Mouse (Mus musculus): Measurements from ENCODE around the gene Gm15517. TPM values are rescaled to one million over a fixed set of nuclear protein-coding genes. Genes with fewer than 3 reads are reported as not detected.
A peak's percentile ranks its signal among the peaks of the same experiment; 100 is the strongest.
"Not testable (repeated sequence)": the region's sequence is repeated elsewhere in the genome, so short reads cannot be mapped to it uniquely, and the experiment has no call there.

Gm15517 gene
- polyA plus RNA-seq, 1 experiment from 2014 or later = not detected

DNA sequence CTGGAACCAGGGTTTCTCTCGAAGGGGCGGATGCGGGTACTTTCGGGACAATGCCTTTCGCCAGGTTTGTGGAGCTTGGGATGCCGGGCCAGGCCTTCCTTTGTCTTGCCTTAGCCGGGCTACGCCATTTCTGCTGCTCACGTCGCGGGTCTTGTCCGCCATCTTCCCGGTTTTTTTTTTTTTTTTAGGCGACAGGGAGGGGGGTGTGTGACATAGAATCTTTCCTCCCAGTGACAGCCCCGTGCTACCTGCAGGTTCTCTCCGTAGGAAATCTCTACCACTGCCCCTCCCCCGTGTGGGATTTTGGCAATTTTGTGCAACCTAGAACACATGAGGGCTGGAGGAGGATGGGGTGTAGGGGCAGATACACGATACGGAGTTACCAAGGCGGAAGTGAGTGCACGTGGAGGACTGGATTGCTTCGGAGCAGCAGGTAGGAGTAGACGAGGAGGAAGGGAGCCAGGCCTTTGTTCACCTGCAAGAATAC, 14.2 kb upstream of the Gm15517 start:
- H3K4me2 ChIP-seq = peak overlapping the region; percentile 94
- peak overlapping the region; percentile 96 for H3K9ac ChIP-seq
- ATAC-seq (ENCODE audit: extremely low read depth, insufficient number of reproducible peaks, low FRiP score, low TSS enrichment) = no peak
- WGBS = under 1% methylated on average over 23 of the region's 23 CpGs
- H3K4me3 ChIP-seq = peak overlapping the region; percentile 95
- peak overlapping the region; percentile 91 for H3K27ac ChIP-seq (replicated peaks)
- no peaks in the 10 kb centered on the region for H3K9me3 ChIP-seq
- peaks cover 42% of the 10 kb centered on the region for H3K36me3 ChIP-seq
- peaks cover 24% of the 10 kb centered on the region for H3K4me1 ChIP-seq
- H3K27me3 ChIP-seq (replicated peaks) = no peaks in the 10 kb centered on the region

DNA sequence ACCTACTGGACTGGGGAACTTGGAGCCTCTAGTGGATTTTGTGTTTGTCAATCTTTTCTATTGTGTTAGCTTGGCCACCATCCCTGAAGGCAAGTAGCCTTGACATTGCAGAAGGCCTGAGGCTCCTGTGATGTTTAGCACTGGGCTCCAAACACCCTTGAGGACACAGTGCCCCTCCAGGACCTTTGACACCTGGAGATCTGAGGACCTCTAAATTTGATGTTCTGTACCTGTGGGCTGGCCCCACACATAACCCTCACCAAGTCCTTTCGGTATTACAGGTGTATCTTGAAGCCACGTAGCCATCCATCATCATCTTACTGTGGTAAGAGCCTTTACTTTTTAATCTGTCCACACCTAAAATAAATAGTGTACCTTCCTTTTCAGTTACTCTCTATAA, 13.3 kb upstream of the Gm15517 start:
- WGBS = 90% methylated on average over 2 of the region's 2 CpGs

DNA sequence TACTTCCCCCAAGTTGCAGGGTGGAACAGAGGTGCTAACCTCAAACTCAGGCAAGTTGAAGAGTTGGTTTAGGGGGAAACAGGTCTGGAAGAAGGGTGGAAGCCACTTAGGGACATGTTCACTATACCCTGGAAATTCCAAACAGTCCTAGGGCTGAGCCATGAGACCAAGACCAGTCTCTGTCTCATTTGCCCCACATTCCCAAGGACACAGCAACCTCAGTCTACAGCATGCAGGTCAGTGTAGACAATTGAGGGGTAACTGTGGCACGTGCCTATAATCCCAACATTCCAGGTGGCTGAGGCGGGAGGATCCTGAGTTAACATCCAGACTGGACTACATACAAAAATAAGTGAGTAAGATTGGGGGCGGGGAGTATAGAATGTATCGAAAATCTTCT, 12.0 kb upstream of the Gm15517 start:
- WGBS = 89% methylated on average over 4 of the region's 4 CpGs
- no peak for ATAC-seq (ENCODE audit: extremely low read depth, insufficient number of reproducible peaks, low FRiP score, low TSS enrichment)
- Histone ChIP-seq H3K27me3 (replicated peaks) (no peaks in the 10 kb centered on the region), H3K9me3 (no peaks in the 10 kb centered on the region), H3K36me3 (peaks cover 62% of the 10 kb centered on the region), H3K4me2 (no peak overlapping the region), H3K9ac (no peak overlapping the region), H3K27ac (replicated peaks) (no peak overlapping the region), H3K4me3 (no peak overlapping the region), H3K4me1 (peaks cover 26% of the 10 kb centered on the region)

More for the DNA sequence above, 13.3 kb upstream of the Gm15517 start:
- ATAC-seq (ENCODE audit: extremely low read depth, insufficient number of reproducible peaks, low FRiP score, low TSS enrichment) = no peak
- Histone ChIP-seq H3K36me3 (peaks cover 52% of the 10 kb centered on the region), H3K4me1 (peaks cover 26% of the 10 kb centered on the region), H3K9ac (peak overlapping the region; percentile 96), H3K4me2 (peak overlapping the region; percentile 94), H3K9me3 (no peaks in the 10 kb centered on the region), H3K27me3 (replicated peaks) (no peaks in the 10 kb centered on the region), H3K4me3 (peak overlapping the region; percentile 95), H3K27ac (replicated peaks) (no peak overlapping the region)

DNA sequence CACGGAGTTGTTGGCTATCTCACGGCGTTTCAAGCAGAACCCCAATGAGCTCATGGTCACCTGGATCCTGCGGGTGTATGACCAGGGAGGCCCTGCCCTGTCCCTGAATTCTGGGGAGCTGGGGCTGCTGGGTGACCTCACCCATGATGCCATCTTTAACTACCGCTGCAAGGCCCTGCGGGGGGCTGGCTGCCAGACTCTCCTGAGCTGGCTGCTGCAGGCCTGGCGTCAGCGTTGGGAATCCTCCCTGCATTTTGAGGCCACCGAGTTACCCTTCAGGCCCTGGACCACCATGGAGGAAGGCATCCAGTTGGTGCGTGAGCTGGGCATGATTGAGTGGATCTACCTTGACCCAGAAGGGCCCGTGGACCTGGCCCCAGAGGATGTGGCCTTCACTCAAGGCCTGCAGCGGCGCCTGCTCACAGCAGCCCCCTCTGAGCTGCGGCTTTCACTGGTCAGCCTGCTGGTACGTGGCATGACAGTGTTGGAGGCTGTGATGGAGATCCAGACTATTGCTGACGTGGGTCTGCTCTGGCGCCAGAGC, 10.4 kb upstream of the Gm15517 start:
- H3K36me3 ChIP-seq = peaks cover 62% of the 10 kb centered on the region
- not testable (repeated sequence) for ATAC-seq (ENCODE audit: extremely low read depth, insufficient number of reproducible peaks, low FRiP score, low TSS enrichment); H3K27me3 ChIP-seq (replicated peaks); H3K4me3 ChIP-seq; H3K4me2 ChIP-seq; H3K9me3 ChIP-seq; H3K27ac ChIP-seq (replicated peaks)
- 90% methylated on average over 17 of the region's 17 CpGs for WGBS
- H3K9ac ChIP-seq = peak overlapping the region; percentile 10; the same call in 1 of the 2 replicates
- peaks cover 30% of the 10 kb centered on the region for H3K4me1 ChIP-seq

DNA sequence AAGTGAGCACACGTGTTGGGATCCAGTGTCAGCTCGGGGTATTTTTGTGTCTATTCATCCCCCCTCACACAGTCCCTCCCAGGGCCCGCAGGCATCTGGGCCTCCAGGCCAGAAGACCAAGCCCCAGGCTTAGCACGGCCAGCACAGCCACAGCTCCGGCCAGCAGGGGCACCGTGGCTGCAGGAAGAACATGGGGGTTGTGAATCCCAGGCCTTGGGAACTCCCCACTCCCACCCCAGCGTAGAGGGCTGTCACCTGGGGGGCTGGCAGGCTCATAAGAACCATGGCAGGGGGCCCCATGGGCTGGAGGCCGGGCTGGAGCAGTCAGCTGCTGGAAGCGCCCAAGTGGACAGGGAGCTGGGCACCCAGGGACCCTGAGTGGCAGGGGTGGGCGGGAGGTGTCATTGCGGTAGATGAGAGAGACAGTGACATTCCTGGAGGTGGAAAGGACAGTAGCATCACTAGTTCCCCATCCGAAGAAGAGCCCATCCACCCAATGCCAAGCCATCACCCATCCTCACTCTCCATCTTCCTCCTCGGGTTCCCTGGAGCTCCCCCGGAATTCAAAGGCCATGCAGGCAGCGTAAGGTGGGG, 8.1 kb upstream of the Gm15517 start:
- Histone ChIP-seq H3K9me3 (no peaks in the 10 kb centered on the region), H3K4me1 (peaks cover 21% of the 10 kb centered on the region), H3K9ac (no peak overlapping the region), H3K36me3 (peaks cover 60% of the 10 kb centered on the region), H3K27ac (replicated peaks) (no peak overlapping the region), H3K4me3 (no peak overlapping the region), H3K27me3 (replicated peaks) (no peaks in the 10 kb centered on the region), H3K4me2 (no peak overlapping the region)
- ATAC-seq (ENCODE audit: extremely low read depth, insufficient number of reproducible peaks, low FRiP score, low TSS enrichment) = no peak
- 65% methylated on average over 15 of the region's 15 CpGs for WGBS

DNA sequence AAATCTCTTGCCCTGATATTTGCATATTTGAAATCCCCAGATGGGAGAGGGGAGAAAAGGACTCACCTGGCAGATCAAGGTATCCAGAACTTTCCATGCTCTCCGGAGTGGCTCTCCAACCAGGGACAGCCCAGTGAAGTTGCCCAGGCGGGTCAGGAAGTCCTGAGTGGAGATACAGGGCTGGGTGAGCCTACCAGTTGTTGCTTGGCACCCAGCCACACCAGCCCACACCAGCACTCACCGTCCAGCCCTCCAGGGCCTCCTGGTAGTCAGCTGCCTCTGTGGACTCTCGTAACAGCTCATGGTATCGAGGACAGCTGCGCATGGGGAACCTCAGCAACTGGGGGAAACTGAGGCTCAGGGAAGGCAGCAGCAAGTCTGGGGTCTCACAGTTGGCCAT, 6.3 kb upstream of the Gm15517 start:
- no peak for ATAC-seq (ENCODE audit: extremely low read depth, insufficient number of reproducible peaks, low FRiP score, low TSS enrichment)
- no peaks in the 10 kb centered on the region for H3K9me3 ChIP-seq
- 55% methylated on average over 6 of the region's 6 CpGs for WGBS
- no peak overlapping the region for H3K4me3 ChIP-seq
- no peak overlapping the region for H3K4me2 ChIP-seq
- H3K27ac ChIP-seq (replicated peaks) = no peak overlapping the region
- H3K36me3 ChIP-seq = peaks cover 42% of the 10 kb centered on the region
- H3K9ac ChIP-seq = no peak overlapping the region
- peaks cover 13% of the 10 kb centered on the region for H3K4me1 ChIP-seq
- H3K27me3 ChIP-seq (replicated peaks) = no peaks in the 10 kb centered on the region

DNA sequence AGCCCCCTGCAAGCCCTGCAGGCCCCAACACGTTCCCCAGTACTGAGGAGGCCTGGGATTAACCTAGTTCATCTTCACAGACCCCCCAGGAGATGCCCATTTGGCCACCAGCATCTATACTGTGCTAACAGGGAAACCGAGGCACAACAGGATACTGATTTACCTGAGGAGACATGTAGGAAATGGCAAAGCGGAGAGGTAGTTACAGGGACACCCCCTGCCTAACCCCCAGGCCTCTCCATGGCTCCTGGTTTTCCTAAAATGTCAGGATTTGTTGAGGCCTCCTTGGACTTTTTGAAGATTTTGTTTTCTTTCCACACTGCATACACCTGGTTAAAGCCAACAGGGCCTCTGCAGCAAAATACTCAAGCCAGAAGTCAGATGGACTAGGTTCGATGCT, 4.0 kb upstream of the Gm15517 start, which contains the start of gene Acp4:
Acp4 (minus strand) TSS at position 101 of the 400 bp plus-strand sequence.
- ATAC-seq (ENCODE audit: extremely low read depth, insufficient number of reproducible peaks, low FRiP score, low TSS enrichment) = no peak
- Histone ChIP-seq H3K4me2 (no peak within 1 kb of the TSS), H3K27ac (replicated peaks) (no peak within 1 kb of the TSS), H3K4me1 (peaks cover 11% of the 10 kb centered on the region), H3K36me3 (peaks cover 20% of the 10 kb centered on the region), H3K9ac (no peak within 1 kb of the TSS), H3K27me3 (replicated peaks) (peaks cover 19% of the 10 kb centered on the region), H3K9me3 (no peaks in the 10 kb centered on the region), H3K4me3 (no peak within 1 kb of the TSS)
- 66% methylated on average over 4 of the region's 4 CpGs for WGBS

DNA sequence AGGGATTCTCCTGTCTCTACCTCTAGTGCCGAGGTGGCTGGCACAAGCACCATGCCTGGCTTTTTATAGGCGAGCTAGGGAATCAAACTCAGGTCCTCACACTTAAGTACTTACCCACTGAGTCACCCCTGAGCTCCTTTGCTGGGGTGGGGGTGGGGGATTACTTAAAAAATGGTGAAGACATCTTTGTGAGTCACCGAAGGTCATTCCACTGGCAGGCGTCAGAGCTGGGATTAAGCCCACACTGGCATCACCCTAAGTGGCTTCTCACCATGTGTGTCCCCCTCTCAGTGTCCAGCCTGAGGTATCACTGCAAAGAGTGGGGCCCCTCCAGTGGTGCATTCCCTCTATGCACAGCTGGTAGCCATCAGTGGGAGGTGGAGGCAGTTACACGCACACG, 837 bp upstream of the Gm15517 start:
- H3K4me3 ChIP-seq = no peak overlapping the region
- WGBS = 71% methylated on average over 6 of the region's 6 CpGs
- no peak overlapping the region for H3K4me2 ChIP-seq
- no peak overlapping the region for H3K27ac ChIP-seq (replicated peaks)
- no peak for ATAC-seq (ENCODE audit: extremely low read depth, insufficient number of reproducible peaks, low FRiP score, low TSS enrichment)
- peaks cover 45% of the 10 kb centered on the region for H3K27me3 ChIP-seq (replicated peaks)
- peaks cover 3% of the 10 kb centered on the region; the same call in 1 of the 2 replicates for H3K36me3 ChIP-seq
- no peaks in the 10 kb centered on the region for H3K4me1 ChIP-seq
- no peak overlapping the region for H3K9ac ChIP-seq
- H3K9me3 ChIP-seq = no peaks in the 10 kb centered on the region

DNA sequence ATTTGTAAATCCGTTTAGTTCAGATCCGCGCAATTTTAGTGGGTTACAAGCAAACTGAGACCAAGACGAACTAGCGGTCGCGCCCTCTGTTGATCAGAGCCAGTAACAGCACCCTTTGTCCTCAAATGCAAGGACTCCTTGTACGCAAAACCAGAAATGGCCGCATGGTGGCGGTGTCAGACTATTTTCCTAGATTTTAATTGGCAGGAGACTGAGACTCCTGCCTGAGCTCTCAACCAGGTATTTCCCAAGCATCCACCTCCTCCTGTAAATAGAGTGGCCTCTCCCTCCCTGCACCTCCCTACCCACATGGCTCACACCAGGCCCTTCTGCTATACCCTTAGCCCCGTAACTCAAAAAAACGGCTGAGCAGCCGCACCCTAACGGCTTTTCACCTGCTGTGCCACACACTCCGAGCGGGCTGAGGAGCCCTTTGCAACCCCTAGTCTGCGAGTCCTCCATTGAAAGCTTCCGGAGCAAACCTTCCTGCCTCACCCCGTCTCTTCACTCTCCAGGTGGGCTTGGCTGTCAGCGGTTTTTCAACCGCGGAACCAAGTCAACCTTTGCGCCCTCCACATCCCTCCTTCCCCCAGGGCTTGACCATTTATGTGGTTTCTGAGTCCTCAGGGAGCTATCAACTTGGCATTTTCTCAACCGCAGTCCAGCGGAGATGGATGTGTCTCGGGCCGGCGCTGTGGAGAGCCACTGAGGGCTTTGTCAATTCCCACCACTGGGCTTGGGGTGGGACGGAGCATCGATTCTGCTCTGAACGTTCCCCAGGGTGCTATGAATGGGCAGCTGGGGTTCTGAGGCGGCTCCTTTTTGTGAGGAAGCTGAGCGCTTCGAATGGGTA, 1.8 kb downstream of the Gm15517 start:
- Histone ChIP-seq H3K9ac (no peak overlapping the region; the same call in 1 of the 2 replicates), H3K27ac (replicated peaks) (no peak overlapping the region), H3K27me3 (replicated peaks) (peaks cover 65% of the 10 kb centered on the region), H3K4me3 (peak overlapping the region; percentile 13; the same call in 1 of the 2 replicates), H3K36me3 (no peaks in the 10 kb centered on the region), H3K4me1 (no peaks in the 10 kb centered on the region), H3K4me2 (peak overlapping the region; percentile 51), H3K9me3 (no peaks in the 10 kb centered on the region)
- WGBS = 4% methylated on average over 34 of the region's 34 CpGs
- ATAC-seq (ENCODE audit: extremely low read depth, insufficient number of reproducible peaks, low FRiP score, low TSS enrichment) = no peak

DNA sequence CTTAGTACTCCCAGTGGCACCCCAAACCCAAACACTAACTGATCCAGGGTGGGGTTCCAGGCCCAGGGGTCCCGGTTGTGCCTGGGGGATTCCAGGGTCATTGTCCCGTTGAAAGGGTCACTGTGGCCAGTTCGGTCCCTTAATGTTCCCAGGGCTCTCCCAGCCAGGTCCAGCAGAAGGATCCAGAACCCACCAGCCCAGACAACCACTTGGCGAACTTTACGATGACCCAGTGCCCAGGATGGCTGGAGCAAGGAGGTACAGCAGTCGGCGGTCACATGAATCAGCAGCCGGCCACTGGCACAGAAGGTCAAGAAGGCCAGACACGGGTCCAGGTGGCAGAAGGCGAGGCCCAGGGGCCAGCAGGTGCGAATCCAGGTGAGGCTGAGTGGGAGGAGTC, 6.9 kb downstream of the Gm15517 start:
- H3K9ac ChIP-seq = no peak overlapping the region
- H3K27me3 ChIP-seq (replicated peaks) = peaks cover 61% of the 10 kb centered on the region
- H3K4me2 ChIP-seq = no peak overlapping the region
- H3K4me3 ChIP-seq = no peak overlapping the region
- H3K36me3 ChIP-seq = no peaks in the 10 kb centered on the region
- ATAC-seq (ENCODE audit: extremely low read depth, insufficient number of reproducible peaks, low FRiP score, low TSS enrichment) = no peak
- 68% methylated on average over 11 of the region's 11 CpGs for WGBS
- H3K27ac ChIP-seq (replicated peaks) = no peak overlapping the region
- no peaks in the 10 kb centered on the region for H3K9me3 ChIP-seq
- H3K4me1 ChIP-seq = no peaks in the 10 kb centered on the region

DNA sequence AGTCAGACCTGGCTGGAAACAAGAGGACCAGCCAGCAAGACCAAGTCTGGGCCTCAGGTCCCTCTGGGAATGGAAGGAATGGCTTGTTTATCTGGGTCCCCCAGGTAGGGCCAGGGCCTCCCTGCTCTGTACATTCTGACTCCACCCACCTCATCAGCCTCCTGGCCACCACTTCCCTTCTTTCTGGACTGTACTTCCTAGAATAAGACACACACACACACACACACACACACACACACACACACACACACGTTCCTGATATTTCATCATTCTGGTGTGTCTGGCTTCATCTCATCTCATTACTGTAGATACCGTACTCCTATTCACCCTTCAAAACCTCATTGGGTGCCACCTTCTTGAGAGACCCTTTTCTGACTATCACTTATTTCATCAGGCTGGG, 8.2 kb downstream of the Gm15517 start:
- Histone ChIP-seq H3K4me3 (no peak overlapping the region), H3K4me1 (no peaks in the 10 kb centered on the region), H3K9me3 (no peaks in the 10 kb centered on the region), H3K4me2 (no peak overlapping the region), H3K27me3 (replicated peaks) (peaks cover 61% of the 10 kb centered on the region), H3K27ac (replicated peaks) (no peak overlapping the region), H3K36me3 (no peaks in the 10 kb centered on the region), H3K9ac (no peak overlapping the region)
- ATAC-seq (ENCODE audit: extremely low read depth, insufficient number of reproducible peaks, low FRiP score, low TSS enrichment) = no peak
- 77% methylated on average over 2 of the region's 2 CpGs for WGBS
